Mouse (Mus musculus): Measurements from ENCODE around the gene Kcnip3.

The Kcnip3 gene

GRCm38 (mm10) chr2:127518831-127519230 is 3.1 kb downstream of the Kcnip3 start:
- in situ Hi-C loops (cut with MboI, MseI): no loop called here

GRCm38 (mm10) chr2:127518273-127518672 is 3.6 kb downstream of the Kcnip3 start:
- in situ Hi-C loops (cut with MboI, MseI): no loop called here

- in situ Hi-C loops (cut with MboI, MseI): no loop called here
Observed at GRCm38 (mm10) chr2:127517081-127517480, 4.8 kb downstream of the Kcnip3 start.

GRCm38 (mm10) chr2:127514380-127515124 is 7.3 kb downstream of the Kcnip3 start:
- in situ Hi-C loops (cut with MboI, MseI): no loop called here

GRCm38 (mm10) chr2:127513244-127513643 is 8.7 kb downstream of the Kcnip3 start:
- in situ Hi-C loops (cut with MboI, MseI): no loop called here

- in situ Hi-C loops (cut with MboI, MseI): no loop called here
Observed at GRCm38 (mm10) chr2:127511426-127511825, 10.5 kb downstream of the Kcnip3 start.

- in situ Hi-C loops (cut with MboI, MseI): loop anchor here in 1 of 2 experiments (5.0 kb wide), 1 partner anchor 49 kb away; no protein-coding TSS in a partner anchor
Observed at GRCm38 (mm10) chr2:127507967-127508660, 13.8 kb downstream of the Kcnip3 start.

GRCm38 (mm10) chr2:127507077-127507774 is 14.7 kb downstream of the Kcnip3 start:
- in situ Hi-C loops (cut with MboI, MseI): loop anchor here in 1 of 2 experiments (5.0 kb wide), 1 partner anchor 50 kb away; no protein-coding TSS in a partner anchor

- in situ Hi-C loops (cut with MboI, MseI): loop anchor here in 1 of 2 experiments (5.0 kb wide), 1 partner anchor 51 kb away; no protein-coding TSS in a partner anchor
Observed at GRCm38 (mm10) chr2:127506131-127506632, 15.7 kb downstream of the Kcnip3 start.

GRCm38 (mm10) chr2:127505196-127505595 is 16.7 kb downstream of the Kcnip3 start:
- in situ Hi-C loops (cut with MboI, MseI): loop anchor here in 1 of 2 experiments (5.0 kb wide), 1 partner anchor 52 kb away; no protein-coding TSS in a partner anchor

GRCm38 (mm10) chr2:127503751-127504549 is 17.9 kb downstream of the Kcnip3 start:
- in situ Hi-C loops (cut with MboI, MseI): no loop called here

GRCm38 (mm10) chr2:127501061-127501460 is 20.8 kb downstream of the Kcnip3 start:
- in situ Hi-C loops (cut with MboI, MseI): no loop called here

- in situ Hi-C loops (cut with MboI, MseI): loop anchor here (5.0 kb wide), 1 partner anchor 36 kb away; no protein-coding TSS in a partner anchor
Observed at GRCm38 (mm10) chr2:127498750-127499149, 23.1 kb downstream of the Kcnip3 start.

GRCm38 (mm10) chr2:127496321-127496720 is 25.6 kb downstream of the Kcnip3 start:
- in situ Hi-C loops (cut with MboI, MseI): loop anchor here (5.0 kb wide), 1 partner anchor 34 kb away; no protein-coding TSS in a partner anchor

- in situ Hi-C loops (cut with MboI, MseI): no loop called here
Observed at GRCm38 (mm10) chr2:127484476-127485170, 37.3 kb downstream of the Kcnip3 start.

- in situ Hi-C loops (cut with MboI, MseI): no loop called here
Observed at GRCm38 (mm10) chr2:127483001-127483400, 38.9 kb downstream of the Kcnip3 start.

GRCm38 (mm10) chr2:127482533-127482911 is 39.4 kb downstream of the Kcnip3 start:
- in situ Hi-C loops (cut with MboI, MseI): no loop called here

- in situ Hi-C loops (cut with MboI, MseI): no loop called here
Observed at GRCm38 (mm10) chr2:127481841-127482532, 39.9 kb downstream of the Kcnip3 start.

GRCm38 (mm10) chr2:127479763-127480162 is 42.1 kb downstream of the Kcnip3 start:
- in situ Hi-C loops (cut with MboI, MseI): no loop called here

- in situ Hi-C loops (cut with MboI, MseI): no loop called here
Observed at GRCm38 (mm10) chr2:127479210-127479609, 42.7 kb downstream of the Kcnip3 start.
